ENCODE assay signal across 8 mouse cellular contexts in the genomic region with DNA sequence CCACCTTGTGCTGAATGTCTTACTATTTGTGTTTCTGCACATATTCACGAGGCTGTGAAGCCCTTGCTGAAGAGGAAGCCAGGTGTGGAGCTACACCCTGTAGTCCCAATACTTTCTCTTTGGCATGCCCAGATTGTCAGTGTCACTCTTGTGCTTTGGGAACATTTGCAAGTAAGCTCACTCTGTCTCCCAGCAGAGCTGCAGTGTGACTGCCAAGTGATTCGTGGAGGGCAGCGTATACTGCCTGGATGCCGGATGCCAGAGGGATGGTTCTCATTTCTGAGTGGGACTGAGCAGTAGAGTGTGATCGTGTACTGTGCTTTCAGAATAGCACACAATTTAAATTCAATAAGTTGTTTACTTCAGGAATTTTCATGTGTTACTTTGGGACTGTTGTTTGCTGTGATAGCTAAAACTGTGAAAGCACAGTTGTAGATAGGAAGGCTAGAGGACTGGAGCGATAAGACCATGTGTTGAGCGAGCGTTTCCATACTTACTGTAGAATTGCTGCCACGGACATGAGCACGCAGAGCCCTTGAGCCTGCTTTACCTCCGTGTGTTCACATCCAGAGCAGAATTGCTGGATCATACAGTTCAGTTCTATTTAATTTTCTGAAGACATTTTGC.
DNase-seq lines count a peak whose midpoint lies in the region; ATAC-seq lines count a peak whose summit lies in the region.

No protein-coding gene starts in this region.

- 0 out of 2 replicates have a peak overlapping the region, but pooled peaks have one; percentile 11 for H3K9ac ChIP-seq in intestine, embryonic 16.5 days (ENCODE audit: low read depth, low read length)
- H3K9ac ChIP-seq in midbrain, embryonic 16.5 days (ENCODE audit: low read depth, low read length) = 0 out of 2 replicates have a peak overlapping the region, but pooled peaks have one; percentile 44

- no peak for ATAC-seq in cerebellum, adult (ENCODE audit: insufficient number of reproducible peaks, low FRiP score, low TSS enrichment)
- ATAC-seq in intestine, embryonic 16.5 days = no peak
- no peak for ATAC-seq in midbrain, embryonic 16.5 days

- H3K27me3 ChIP-seq in intestine, embryonic 16.5 days (replicated peaks; ENCODE audit: control insufficient read depth, insufficient read depth, low read length) = no peaks in the 10 kb centered on the region
- H3K27me3 ChIP-seq in midbrain, embryonic 16.5 days (ENCODE audit: control insufficient read depth, insufficient read depth, low read depth, low read length) = no peaks in the 10 kb centered on the region

- WGBS in intestine, embryonic 16.5 days = 54% methylated on average over 11 of the region's 11 CpGs
- 40% methylated on average over 11 of the region's 11 CpGs for WGBS in midbrain, embryonic 16.5 days

- no peaks in the 10 kb centered on the region for H3K9me3 ChIP-seq in intestine, embryonic 16.5 days (ENCODE audit: control insufficient read depth, low read length)
- H3K9me3 ChIP-seq in midbrain, embryonic 16.5 days (replicated peaks; ENCODE audit: control insufficient read depth, low read length, poor library complexity, severe bottlenecking) = no peaks in the 10 kb centered on the region

- H3K4me1 ChIP-seq in intestine, embryonic 16.5 days (ENCODE audit: control insufficient read depth, insufficient read depth, low read length) = peaks cover 27% of the 10 kb centered on the region
- peaks cover 40% of the 10 kb centered on the region for H3K4me1 ChIP-seq in midbrain, embryonic 16.5 days (ENCODE audit: control insufficient read depth, insufficient read depth, low read length)

- DNase-seq in cerebellum, postnatal 14 days = peak; percentile 29 to 47
- DNase-seq in thymus, postnatal 0 days (ENCODE audit: low spot score) = peak; percentile 32
- DNase-seq in thymus, postnatal 25 days = no peak
- no peak for DNase-seq in adrenal gland, adult 8-10 months
- no peak for DNase-seq in spleen, adult 18-20 months

- H3K36me3 ChIP-seq in intestine, embryonic 16.5 days (ENCODE audit: control insufficient read depth, insufficient read depth, low read length) = no peaks in the 10 kb centered on the region
- 0 out of 2 replicates have a peak, but pooled peaks cover 4% of the 10 kb centered on the region for H3K36me3 ChIP-seq in midbrain, embryonic 16.5 days (ENCODE audit: control insufficient read depth, insufficient read depth, low read length)

- H3K4me3 ChIP-seq in intestine, embryonic 16.5 days (ENCODE audit: low read length) = no peak overlapping the region
- no peak overlapping the region for H3K4me3 ChIP-seq in midbrain, embryonic 16.5 days (ENCODE audit: low read depth, low read length)

- H3K4me2 ChIP-seq in intestine, embryonic 16.5 days (ENCODE audit: low read depth, low read length) = peak overlapping the region; percentile 15; the same call in 1 of the 2 replicates
- H3K4me2 ChIP-seq in midbrain, embryonic 16.5 days (ENCODE audit: low read length) = peak overlapping the region; percentile 20

- peak overlapping the region; percentile 47; the same call in 1 of the 2 replicates for H3K27ac ChIP-seq in intestine, embryonic 16.5 days (ENCODE audit: low read length)
- H3K27ac ChIP-seq in midbrain, embryonic 16.5 days (ENCODE audit: low read length) = peak overlapping the region; percentile 33; the same call in 1 of the 2 replicates

Comparison
In these comparisons a context has a peak if more than half of its experiments do, and no peak if none do; other contexts are left out.
1. DNase-seq: peak in cerebellum, postnatal 14 days (2 of 2) and thymus, postnatal 0 days (single experiment); none in thymus, postnatal 25 days (single experiment), adrenal gland, adult 8-10 months (single experiment) and spleen, adult 18-20 months (0 of 2).